Mouse (Mus musculus): ENCODE measurements around the gene Ywhag. TPM values are rescaled to one million over a fixed set of nuclear protein-coding genes. Genes with fewer than 3 reads are reported as not detected.

Gene Ywhag
- polyA plus RNA-seq, 1 experiment from 2014 or later = 79.0 TPM

DNA sequence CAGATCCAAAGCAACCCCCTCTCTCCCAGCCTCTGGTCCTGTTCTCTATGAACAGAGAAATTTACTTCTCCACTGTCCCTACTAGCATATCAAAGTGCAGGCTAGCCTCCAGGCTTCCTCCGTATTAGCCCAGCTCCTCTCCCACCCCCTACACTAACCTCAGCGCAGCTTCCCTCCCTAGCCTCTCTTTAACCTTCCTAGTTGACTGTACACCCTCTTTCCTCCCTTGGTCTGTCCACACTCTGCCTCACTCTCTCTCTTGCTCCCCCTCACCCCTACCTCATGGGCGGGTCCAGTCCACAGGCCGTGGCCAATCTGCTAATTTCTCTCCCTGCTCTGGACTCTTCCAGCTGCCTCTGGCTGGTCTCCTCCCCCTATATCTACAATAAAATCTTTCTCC lies 44.1 kb downstream of the Ywhag start:
- no peak for TF ChIP-seq CTCF (IDR thresholded peaks at IDR 0.05; ENCODE audit: low read depth)
- no peak overlapping the region for H3K4me2 ChIP-seq
- no peak overlapping the region for H3K4me3 ChIP-seq (ENCODE audit: low read depth, low read length)
- 48% methylated on average over 4 of the region's 4 CpGs for WGBS
- no peak overlapping the region for H3K27ac ChIP-seq (ENCODE audit: low read depth)
- peaks cover 11% of the 10 kb centered on the region for H3K27me3 ChIP-seq (ENCODE audit: insufficient read depth, low read length)
- H3K4me1 ChIP-seq (ENCODE audit: insufficient read depth) = peaks cover 5% of the 10 kb centered on the region; the same call in 1 of the 2 replicates
- no peaks in the 10 kb centered on the region for H3K36me3 ChIP-seq (ENCODE audit: insufficient read depth)
- no peak overlapping the region for H3K9ac ChIP-seq
- no peak for ATAC-seq (ENCODE audit: insufficient read depth)
- no peak for DNase-seq
- no peaks in the 10 kb centered on the region for H3K9me3 ChIP-seq (ENCODE audit: low read depth, low read length)

GRCm38 (mm10) chr5:135888405-135889215 lies 45.8 kb downstream of the Ywhag start:
- Histone ChIP-seq H3K9ac (peak overlapping the region; percentile 38), H3K36me3 (ENCODE audit: insufficient read depth) (no peaks in the 10 kb centered on the region), H3K27me3 (ENCODE audit: insufficient read depth, low read length) (peaks cover 11% of the 10 kb centered on the region), H3K4me1 (ENCODE audit: insufficient read depth) (peaks cover 5% of the 10 kb centered on the region; the same call in 1 of the 2 replicates), H3K27ac (ENCODE audit: low read depth) (no peak overlapping the region), H3K4me3 (ENCODE audit: low read depth, low read length) (peak overlapping the region; percentile 37), H3K4me2 (peak overlapping the region; percentile 61), H3K9me3 (ENCODE audit: low read depth, low read length) (no peaks in the 10 kb centered on the region)
- DNase-seq = no peak
- ATAC-seq (ENCODE audit: insufficient read depth) = no peak
- 5% methylated on average over 30 of the region's 30 CpGs for WGBS
- no peak for TF ChIP-seq CTCF (IDR thresholded peaks at IDR 0.05; ENCODE audit: low read depth)

DNA sequence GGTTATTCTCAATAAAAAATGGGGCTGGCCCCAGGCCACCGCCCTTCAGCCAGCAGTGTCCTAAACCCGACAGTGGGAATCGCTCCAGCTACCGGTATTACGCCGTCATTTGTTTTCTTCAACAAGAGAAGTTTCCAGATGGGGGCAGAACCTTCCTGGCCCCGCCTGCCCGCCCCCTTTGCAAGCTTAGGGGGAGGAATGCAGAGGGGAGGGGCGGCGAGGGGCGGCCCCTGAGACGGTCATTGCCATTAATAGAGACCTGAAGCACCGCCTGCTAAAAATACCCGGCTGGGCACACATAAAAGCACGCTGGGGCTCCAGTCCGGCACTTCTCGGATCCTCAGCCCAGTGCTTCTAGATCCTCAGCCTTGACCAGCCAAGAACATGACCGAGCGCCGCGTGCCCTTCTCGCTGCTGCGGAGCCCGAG lies 46.7 kb downstream of the Ywhag start, which contains the start of gene Hspb1:
Hspb1 (plus strand) TSS at position 245 of the 428 bp plus-strand sequence.
- H3K9ac ChIP-seq = peak within 1 kb of the TSS; percentile 38

GRCm38 (mm10) chr5:135884641-135885040 lies 49.8 kb downstream of the Ywhag start:
- Histone ChIP-seq H3K9ac (no peak overlapping the region), H3K4me3 (ENCODE audit: low read depth, low read length) (no peak overlapping the region), H3K9me3 (ENCODE audit: low read depth, low read length) (no peaks in the 10 kb centered on the region), H3K4me1 (ENCODE audit: insufficient read depth) (peaks cover 9% of the 10 kb centered on the region), H3K4me2 (no peak overlapping the region), H3K27ac (ENCODE audit: low read depth) (no peak overlapping the region), H3K27me3 (ENCODE audit: insufficient read depth, low read length) (peaks cover 11% of the 10 kb centered on the region), H3K36me3 (ENCODE audit: insufficient read depth) (no peaks in the 10 kb centered on the region)
- ATAC-seq (ENCODE audit: insufficient read depth) (no peak), DNase-seq (no peak)
- WGBS = 68% methylated on average over 6 of the region's 6 CpGs
- no peak for TF ChIP-seq CTCF (IDR thresholded peaks at IDR 0.05; ENCODE audit: low read depth)

More for the DNA sequence above, 46.7 kb downstream of the Ywhag start, which contains the start of gene Hspb1:
- H3K4me2 ChIP-seq = peak within 1 kb of the TSS; percentile 61
- no peaks in the 10 kb centered on the region for H3K9me3 ChIP-seq (ENCODE audit: low read depth, low read length)
- peak within 1 kb of the TSS; percentile 37 for H3K4me3 ChIP-seq (ENCODE audit: low read depth, low read length)
- TF ChIP-seq CTCF (IDR thresholded peaks at IDR 0.05; ENCODE audit: low read depth) = no peak
- under 1% methylated on average over 24 of the region's 24 CpGs for WGBS
- H3K36me3 ChIP-seq (ENCODE audit: insufficient read depth) = no peaks in the 10 kb centered on the region
- H3K27me3 ChIP-seq (ENCODE audit: insufficient read depth, low read length) = peaks cover 11% of the 10 kb centered on the region
- H3K4me1 ChIP-seq (ENCODE audit: insufficient read depth) = peaks cover 5% of the 10 kb centered on the region; the same call in 1 of the 2 replicates
- no peak within 1 kb of the TSS for H3K27ac ChIP-seq (ENCODE audit: low read depth)
- peak; percentile 87 for DNase-seq
- peak; percentile 84 for ATAC-seq (ENCODE audit: insufficient read depth)

- no peak overlapping the region for H3K9ac ChIP-seq
- DNase-seq = peak; percentile 77
- WGBS = 30% methylated on average over 13 of the region's 13 CpGs
- no peaks in the 10 kb centered on the region for H3K9me3 ChIP-seq (ENCODE audit: low read depth, low read length)
- peak overlapping the region; percentile 15; the same call in 1 of the 2 replicates for H3K4me2 ChIP-seq
- H3K27ac ChIP-seq (ENCODE audit: low read depth) = peak overlapping the region; percentile 5; the same call in 1 of the 2 replicates
- ATAC-seq (ENCODE audit: insufficient read depth) = peak; percentile 38
- no peak overlapping the region for H3K4me3 ChIP-seq (ENCODE audit: low read depth, low read length)
- peaks cover 14% of the 10 kb centered on the region for H3K4me1 ChIP-seq (ENCODE audit: insufficient read depth)
- no peaks in the 10 kb centered on the region for H3K27me3 ChIP-seq (ENCODE audit: insufficient read depth, low read length)
- no peak for TF ChIP-seq CTCF (IDR thresholded peaks at IDR 0.05; ENCODE audit: low read depth)
- H3K36me3 ChIP-seq (ENCODE audit: insufficient read depth) = no peaks in the 10 kb centered on the region
Observed at GRCm38 (mm10) chr5:135879449-135880158, 54.8 kb downstream of the Ywhag start.

- no peak overlapping the region for H3K27ac ChIP-seq (ENCODE audit: low read depth)
- peak overlapping the region; percentile 35 for H3K4me3 ChIP-seq (ENCODE audit: low read depth, low read length)
- H3K36me3 ChIP-seq (ENCODE audit: insufficient read depth) = no peaks in the 10 kb centered on the region
- peak overlapping the region; percentile 38 for H3K9ac ChIP-seq
- H3K4me1 ChIP-seq (ENCODE audit: insufficient read depth) = peaks cover 14% of the 10 kb centered on the region
- under 1% methylated on average over 16 of the region's 16 CpGs for WGBS
- ATAC-seq (ENCODE audit: insufficient read depth) (peak; percentile 40), DNase-seq (peak; percentile 84)
- peak overlapping the region; percentile 64 for H3K4me2 ChIP-seq
- peak; percentile 73 for TF ChIP-seq CTCF (IDR thresholded peaks at IDR 0.05; ENCODE audit: low read depth)
- H3K27me3 ChIP-seq (ENCODE audit: insufficient read depth, low read length) = peaks cover 11% of the 10 kb centered on the region
- no peaks in the 10 kb centered on the region for H3K9me3 ChIP-seq (ENCODE audit: low read depth, low read length)
Observed at GRCm38 (mm10) chr5:135877831-135878231, 56.6 kb downstream of the Ywhag start.

GRCm38 (mm10) chr5:135877180-135877579 lies 57.2 kb downstream of the Ywhag start:
- Histone ChIP-seq H3K9me3 (ENCODE audit: low read depth, low read length) (no peaks in the 10 kb centered on the region), H3K9ac (no peak overlapping the region), H3K4me3 (ENCODE audit: low read depth, low read length) (peak overlapping the region; percentile 35), H3K27me3 (ENCODE audit: insufficient read depth, low read length) (peaks cover 12% of the 10 kb centered on the region), H3K4me2 (peak overlapping the region; percentile 64), H3K36me3 (ENCODE audit: insufficient read depth) (no peaks in the 10 kb centered on the region), H3K27ac (ENCODE audit: low read depth) (no peak overlapping the region), H3K4me1 (ENCODE audit: insufficient read depth) (peaks cover 14% of the 10 kb centered on the region)
- ATAC-seq (ENCODE audit: insufficient read depth) (no peak), DNase-seq (peak; percentile 90)
- 23% methylated on average over 8 of the region's 8 CpGs for WGBS
- TF ChIP-seq CTCF (IDR thresholded peaks at IDR 0.05; ENCODE audit: low read depth) = peak; percentile 64
